Mouse (Mus musculus) kidney, postnatal 0 days (tissue): Measurements from ENCODE around the gene Myo1d. TPM values are rescaled to one million over a fixed set of nuclear protein-coding genes. Genes with fewer than 3 reads are reported as not detected.
A peak's percentile ranks its signal among the peaks of the same experiment; 100 is the strongest.

Experiments
- ATAC-seq: fragments of 200-750 bp; cut with Nextera tagmentation; replicated peaks from 2 replicates; pipeline ENCODE4 v1.8.0; 2017; ENCODE audit warnings: low read depth, moderate number of reproducible peaks, moderate TSS enrichment, moderate library complexity; ENCODE audit not compliant: low FRiP score
- DNase-seq: peaks from one replicate; pipeline ENCODE4 v3.0.0-alpha.2; 2016; ENCODE audit warnings: low spot score
- H3K27ac ChIP-seq: fragments of 300-500 bp; sonication (generic); 2 replicates; pipeline ENCODE4 v1.5.1; 2014; ENCODE audit warnings: mild to moderate bottlenecking
- H3K27me3 ChIP-seq: fragments of 300-500 bp; sonication (generic); 2 replicates; pipeline ENCODE4 v1.6.1; 2014; ENCODE audit warnings: low read length, mixed read lengths; ENCODE audit not compliant: insufficient read depth
- H3K36me3 ChIP-seq: fragments of 300-500 bp; sonication (generic); 2 replicates; pipeline ENCODE4 v1.6.1; 2014; ENCODE audit warnings: low read length, mixed read lengths; ENCODE audit not compliant: insufficient read depth
- H3K4me1 ChIP-seq: fragments of 300-500 bp; sonication (generic); replicated peaks from 2 replicates; pipeline ENCODE4 v1.6.1; 2014; ENCODE audit warnings: antibody characterized with exemption, low read length, mixed read lengths; ENCODE audit not compliant: insufficient read depth
- H3K4me2 ChIP-seq: fragments of 300-500 bp; sonication (generic); 2 replicates; pipeline ENCODE4 v1.6.1; 2014; ENCODE audit warnings: mild to moderate bottlenecking, low read length, moderate library complexity, mixed read lengths
- H3K4me3 ChIP-seq: fragments of 300-500 bp; sonication (generic); replicated peaks from 2 replicates; pipeline ENCODE4 v1.5.1; 2014; ENCODE audit warnings: low read depth, low read length
- H3K9ac ChIP-seq: fragments of 300-500 bp; sonication (generic); 2 replicates; pipeline ENCODE4 v1.6.1; 2014; ENCODE audit warnings: low read depth, low read length
- H3K9me3 ChIP-seq: fragments of 300-500 bp; sonication (generic); replicated peaks from 2 replicates; pipeline ENCODE4 v1.6.1; 2016; ENCODE audit warnings: low read length, inconsistent platforms, mixed read lengths
- CTCF ChIP-seq: IDR thresholded peaks from 2 replicates; pipeline ENCODE4 v1.5.1; 2016; ENCODE audit warnings: antibody characterized with exemption, low read depth, mild to moderate bottlenecking, moderate library complexity
- WGBS: fragments of 180-500 bp; shearing (Covaris S2); extraction: QIAGEN DNeasy Blood & Tissue Kit; methylation state at CpG from one replicate; pipeline ENCODE4 v1.1.7; 2014; 5-methylcytosine and 5-hydroxymethylcytosine counted together
- polyA plus RNA-seq: library from polyadenylated mRNA; unstranded; fragments of >200 nt; fragmentation: Nextera tagmentation; extraction: Ambion mirVana; gene quantifications from 2 replicates; pipeline ENCODE4 v1.2.1, GENCODE M21; 2015

Myo1d gene
- polyA plus RNA-seq, 1 experiment from 2014 or later: 15.7 TPM

DNA sequence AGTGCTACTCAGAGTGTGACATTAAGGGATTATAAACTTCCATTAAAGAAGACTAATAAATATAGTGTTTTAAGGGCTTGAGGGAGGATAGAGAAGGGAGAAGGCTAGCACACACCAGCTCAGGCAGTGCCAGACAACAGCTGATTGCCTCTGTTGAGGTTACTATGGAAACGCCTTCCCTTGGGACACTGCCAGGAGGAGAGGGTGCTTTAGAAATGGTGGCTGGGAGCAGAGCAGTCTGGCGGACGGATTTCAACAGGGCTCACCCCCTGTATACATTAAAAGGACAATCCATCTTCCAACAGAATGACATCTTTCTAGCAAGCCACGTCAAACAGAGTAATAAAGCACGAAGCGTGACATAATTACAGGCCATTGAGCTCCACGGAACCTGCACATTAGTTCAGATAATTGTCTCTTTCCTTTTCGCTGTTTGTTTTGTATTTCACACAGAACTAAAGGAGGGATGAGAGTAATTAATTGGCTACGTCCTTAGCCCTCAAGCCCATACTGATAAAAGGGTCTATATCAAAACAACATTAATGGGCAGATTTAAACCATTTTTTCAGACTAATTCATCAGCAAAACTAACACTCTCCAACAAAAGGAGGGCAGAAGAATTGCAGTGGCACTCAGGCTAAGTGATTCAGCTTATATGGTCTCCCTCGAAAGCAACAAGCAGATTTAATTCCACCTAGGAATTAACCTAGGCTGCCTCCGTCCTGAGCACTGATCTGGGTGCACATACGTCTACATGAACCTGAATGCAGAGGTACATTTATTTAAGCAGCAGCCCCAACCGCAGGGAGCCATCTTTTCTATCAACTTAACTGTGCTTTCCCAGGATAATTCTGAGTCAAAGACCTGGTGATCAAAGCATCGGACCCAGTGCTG, 201.8 kb downstream of the Myo1d start:
- WGBS: 20% methylated on average over 14 of the region's 14 CpGs
- TF ChIP-seq CTCF: no peak
- peak; percentile 80 for DNase-seq

GRCm38 (mm10) chr11:80575794-80576193, 204.0 kb downstream of the Myo1d start:
- no peak overlapping the region for H3K27ac ChIP-seq
- no peak overlapping the region for H3K4me2 ChIP-seq
- TF ChIP-seq CTCF: no peak
- DNase-seq (no peak), ATAC-seq (no peak)
- no peak overlapping the region for H3K9ac ChIP-seq
- no peaks in the 10 kb centered on the region for H3K4me1 ChIP-seq
- no peak overlapping the region for H3K4me3 ChIP-seq
- no peaks in the 10 kb centered on the region for H3K27me3 ChIP-seq
- H3K36me3 ChIP-seq: no peaks in the 10 kb centered on the region
- H3K9me3 ChIP-seq: no peaks in the 10 kb centered on the region
- WGBS: 69% methylated on average over 3 of the region's 3 CpGs

More for the DNA sequence above, 201.8 kb downstream of the Myo1d start:
- Histone ChIP-seq H3K27ac (no peak overlapping the region), H3K4me3 (no peak overlapping the region), H3K27me3 (no peaks in the 10 kb centered on the region), H3K9me3 (no peaks in the 10 kb centered on the region), H3K36me3 (no peaks in the 10 kb centered on the region), H3K9ac (no peak overlapping the region), H3K4me2 (peak overlapping the region; percentile 4; the same call in 1 of the 2 replicates), H3K4me1 (no peaks in the 10 kb centered on the region)
- 0 out of 2 replicates have a peak, but pooled peaks have one; percentile 17 for ATAC-seq

DNA sequence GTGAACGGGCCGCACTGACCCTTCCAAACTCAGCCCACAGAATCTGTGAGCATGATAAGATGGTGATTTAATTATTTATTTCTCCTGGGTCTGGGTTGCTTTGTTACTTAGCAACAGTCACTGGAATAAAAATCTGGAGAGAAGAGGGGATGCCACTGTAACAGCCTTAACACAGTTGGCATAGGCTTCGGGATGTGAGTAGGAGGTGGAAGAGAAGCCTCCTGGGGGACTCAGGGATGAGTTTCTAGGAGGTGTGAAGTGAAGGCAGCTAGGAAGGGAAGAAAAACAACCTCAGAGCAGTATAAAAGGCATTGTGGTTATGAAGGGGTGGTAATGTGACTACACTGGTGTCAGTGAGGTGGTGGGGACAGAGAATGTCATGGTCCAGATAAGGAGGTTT, 213.5 kb downstream of the Myo1d start:
- ATAC-seq: no peak
- no peaks in the 10 kb centered on the region for H3K9me3 ChIP-seq
- H3K36me3 ChIP-seq: no peaks in the 10 kb centered on the region
- H3K27me3 ChIP-seq: no peaks in the 10 kb centered on the region
- no peak for DNase-seq
- no peak overlapping the region for H3K27ac ChIP-seq
- TF ChIP-seq CTCF: no peak
- H3K4me3 ChIP-seq: no peak overlapping the region
- 74% methylated on average over 3 of the region's 3 CpGs for WGBS
- no peaks in the 10 kb centered on the region for H3K4me1 ChIP-seq
- H3K9ac ChIP-seq: no peak overlapping the region
- H3K4me2 ChIP-seq: no peak overlapping the region

GRCm38 (mm10) chr11:80564975-80565965, 214.6 kb downstream of the Myo1d start:
- no peaks in the 10 kb centered on the region for H3K36me3 ChIP-seq
- no peak for TF ChIP-seq CTCF
- no peak overlapping the region for H3K27ac ChIP-seq
- ATAC-seq (no peak), DNase-seq (peak; percentile 54)
- no peak overlapping the region for H3K4me3 ChIP-seq
- 63% methylated on average over 7 of the region's 7 CpGs for WGBS
- H3K27me3 ChIP-seq: no peaks in the 10 kb centered on the region
- no peak overlapping the region for H3K4me2 ChIP-seq
- H3K9me3 ChIP-seq: no peaks in the 10 kb centered on the region
- H3K4me1 ChIP-seq: no peaks in the 10 kb centered on the region
- no peak overlapping the region for H3K9ac ChIP-seq

- no peaks in the 10 kb centered on the region for H3K27me3 ChIP-seq
- peak; percentile 17 for DNase-seq
- no peaks in the 10 kb centered on the region for H3K4me1 ChIP-seq
- H3K36me3 ChIP-seq: no peaks in the 10 kb centered on the region
- H3K9me3 ChIP-seq: no peaks in the 10 kb centered on the region
- H3K27ac ChIP-seq: no peak overlapping the region
- no peak overlapping the region for H3K4me2 ChIP-seq
- no peak for ATAC-seq
- H3K9ac ChIP-seq: no peak overlapping the region
- peak; percentile 53 for TF ChIP-seq CTCF
- 59% methylated on average over 3 of the region's 3 CpGs for WGBS
- no peak overlapping the region for H3K4me3 ChIP-seq
Observed at GRCm38 (mm10) chr11:80562479-80562878, 217.3 kb downstream of the Myo1d start.

DNA sequence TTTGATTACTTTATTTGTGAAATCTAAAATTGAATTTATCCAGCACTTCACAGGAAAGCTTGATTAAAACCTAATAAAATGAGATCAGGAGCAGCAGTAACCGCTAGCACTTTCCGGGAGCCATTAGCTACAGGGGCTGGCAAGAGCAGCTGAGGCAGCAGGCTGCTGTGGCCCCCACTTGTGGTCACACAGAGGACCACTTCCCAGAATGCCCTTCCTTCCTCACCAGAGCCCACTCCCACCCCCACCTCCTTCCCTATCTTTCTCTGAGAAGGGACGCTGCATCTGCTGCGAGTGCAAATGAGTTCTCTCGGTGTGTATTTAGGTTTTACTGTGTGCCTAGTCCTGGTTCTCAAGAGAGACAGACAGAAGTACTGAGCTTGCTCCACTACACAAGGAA, 219.1 kb downstream of the Myo1d start:
- Histone ChIP-seq H3K4me3 (no peak overlapping the region), H3K36me3 (no peaks in the 10 kb centered on the region), H3K9me3 (no peaks in the 10 kb centered on the region), H3K4me1 (no peaks in the 10 kb centered on the region), H3K4me2 (no peak overlapping the region), H3K9ac (no peak overlapping the region), H3K27me3 (no peaks in the 10 kb centered on the region), H3K27ac (no peak overlapping the region)
- ATAC-seq (no peak), DNase-seq (no peak)
- 77% methylated on average over 5 of the region's 5 CpGs for WGBS
- no peak for TF ChIP-seq CTCF
